ENCODE assay signal across 18 mouse cellular contexts in the genomic region with DNA sequence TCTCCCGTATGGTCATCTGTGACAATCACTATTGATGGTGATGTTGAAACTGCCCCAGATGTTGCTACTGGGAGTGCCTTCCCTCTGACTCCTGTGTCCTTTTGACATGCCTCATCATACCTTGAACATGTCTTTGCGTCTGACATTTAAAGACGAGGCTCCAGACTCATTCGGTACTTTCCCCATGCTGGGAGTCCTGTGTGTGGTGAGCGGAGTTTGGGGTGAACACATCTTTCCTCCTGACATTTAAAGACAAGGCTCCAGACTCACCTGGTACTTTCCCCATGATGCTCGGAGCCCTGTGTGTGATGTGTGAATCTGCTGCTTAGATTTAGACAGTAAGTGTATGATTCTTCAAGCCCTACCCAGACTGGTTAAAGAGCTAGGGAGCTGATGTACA.
"Had no signal": no experiment of that assay in that cellular context is flagged by ENCODE, and none has a peak within 500 bp of the region (broad histone marks: within the 10 kb centered on the region; RNA-seq: fewer than 3 reads in every experiment).

No protein-coding gene starts in this region.

- H3K9me3 ChIP-seq: kidney, embryonic 15.5 days; liver, embryonic 13.5 days; neural tube, embryonic 12.5 days; neural tube, embryonic 15.5 days; stomach, embryonic 15.5 days had no signal

- H3K27ac ChIP-seq: kidney, embryonic 15.5 days; left cerebral cortex, adult 2 months; liver, embryonic 13.5 days; neural tube, embryonic 12.5 days; neural tube, embryonic 15.5 days; stomach, embryonic 15.5 days had no signal

- DNase-seq: kidney, postnatal 10 days; kidney, postnatal 36 days; layer of hippocampus, postnatal 36 days; liver, embryonic 13.5 days; lung, adult 2 months; lung, postnatal 14 days; lung, postnatal 4 days; midbrain, embryonic 14.5 days; right cerebral cortex, adult 18-20 months; right cerebral cortex, postnatal 14 days; spleen, adult 18-20 months; thymus, postnatal 25 days had no signal

- H3K4me2 ChIP-seq: kidney, embryonic 15.5 days; liver, embryonic 13.5 days; midbrain, embryonic 11.5 days; neural tube, embryonic 12.5 days; neural tube, embryonic 15.5 days; stomach, embryonic 15.5 days had no signal

- H3K27me3 ChIP-seq: neural tube, embryonic 15.5 days; stomach, embryonic 15.5 days had no signal

- H3K9ac ChIP-seq: kidney, embryonic 15.5 days; liver, embryonic 13.5 days; neural tube, embryonic 12.5 days; neural tube, embryonic 15.5 days; stomach, embryonic 15.5 days had no signal

- H3K4me3 ChIP-seq: kidney, embryonic 15.5 days; left cerebral cortex, adult 2 months; liver, embryonic 13.5 days; neural tube, embryonic 12.5 days; neural tube, embryonic 15.5 days; stomach, embryonic 15.5 days had no signal

- H3K36me3 ChIP-seq: kidney, embryonic 15.5 days; liver, embryonic 13.5 days; neural tube, embryonic 12.5 days; neural tube, embryonic 15.5 days; stomach, embryonic 15.5 days had no signal
